Mouse (Mus musculus) embryonic fibroblast, embryonic 13.5 days (primary cell): ENCODE results near the gene Ipo13. TPM values are rescaled to one million over a fixed set of nuclear protein-coding genes. Genes with fewer than 3 reads are reported as not detected.

Source experiments
- H3K27ac ChIP-seq: 2 replicates; pipeline ENCODE4 v1.5.1; 2012; ENCODE audit warnings: low read length, control low read depth, inconsistent platforms; ENCODE audit not compliant: insufficient read depth
- H3K4me1 ChIP-seq: 2 replicates; pipeline ENCODE4 v1.6.1; 2011; ENCODE audit warnings: low read length; ENCODE audit not compliant: control insufficient read depth, insufficient read depth
- H3K4me3 ChIP-seq: 2 replicates; pipeline ENCODE4 v1.5.1; 2011; ENCODE audit warnings: mild to moderate bottlenecking, control low read depth, low read length; ENCODE audit not compliant: insufficient read depth
- CTCF ChIP-seq: IDR thresholded peaks from 2 replicates; pipeline ENCODE4 v1.5.1; 2011; ENCODE audit warnings: mild to moderate bottlenecking, control low read depth, low read length, moderate library complexity, borderline replicate concordance; ENCODE audit not compliant: insufficient read depth
- POLR2A ChIP-seq: IDR thresholded peaks from 2 replicates; pipeline ENCODE4 v1.6.1; 2011; ENCODE audit warnings: low read depth, mild to moderate bottlenecking, control low read depth, low read length, moderate library complexity
- polyA plus RNA-seq: library from polyadenylated mRNA; stranded (reverse); fragments of >200 nt; gene quantifications from 2 replicates; pipeline ENCODE4 v1.2.4, GENCODE M21; 2011; ENCODE audit warnings: low read depth; ENCODE audit not compliant: missing spikeins, insufficient read length

Gene Ipo13
- polyA plus RNA-seq, 1 experiment: 44.3 TPM

- Histone ChIP-seq H3K27ac (no peak overlapping the region), H3K4me3 (no peak overlapping the region), H3K4me1 (peaks cover 4% of the 10 kb centered on the region)
- TF ChIP-seq POLR2A (no peak), CTCF (no peak)
Measured at GRCm38 (mm10) chr4:117869317-117869716, 45.5 kb downstream of the Ipo13 start.

DNA sequence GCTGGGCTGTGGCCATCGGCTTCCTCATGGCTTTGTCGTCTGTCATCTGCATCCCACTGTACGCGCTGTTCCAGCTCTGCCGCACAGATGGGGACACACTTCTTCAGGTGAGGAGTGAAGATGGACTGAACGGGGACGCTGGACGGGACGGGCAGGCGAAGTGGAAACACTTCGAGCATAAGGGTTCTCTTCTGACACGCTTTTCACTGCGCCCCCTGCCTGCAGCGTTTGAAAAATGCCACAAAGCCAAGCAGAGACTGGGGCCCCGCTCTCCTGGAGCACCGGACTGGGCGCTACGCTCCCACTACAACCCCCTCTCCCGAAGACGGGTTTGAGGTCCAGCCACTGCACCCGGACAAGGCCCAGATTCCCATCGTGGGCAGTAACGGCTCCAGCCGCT lies 47.0 kb downstream of the Ipo13 start:
- Histone ChIP-seq H3K4me1 (peaks cover 4% of the 10 kb centered on the region), H3K4me3 (no peak overlapping the region), H3K27ac (no peak overlapping the region)
- no peak for TF ChIP-seq POLR2A
- TF ChIP-seq CTCF: peak; percentile 36; the same call in 1 of the 2 replicates

DNA sequence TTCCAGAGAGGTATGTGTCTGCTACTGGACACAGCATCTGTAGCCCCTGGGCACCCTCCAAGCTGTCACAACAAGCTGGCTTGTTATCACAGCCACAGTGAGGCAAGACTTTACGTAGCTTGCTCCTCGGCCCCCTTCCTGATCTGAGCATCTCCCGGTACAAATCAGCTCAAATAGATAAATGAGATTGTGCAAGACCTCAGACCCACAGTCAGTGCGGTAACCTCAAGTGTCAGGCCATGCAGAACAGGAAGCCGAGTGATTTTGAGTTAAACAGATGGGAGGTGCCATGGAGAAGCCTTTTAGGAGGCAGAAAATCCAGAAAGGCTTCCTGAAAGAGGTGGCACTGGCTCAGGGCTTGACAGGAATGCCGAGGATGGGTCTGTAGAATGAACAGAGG lies 47.8 kb downstream of the Ipo13 start:
- H3K4me1 ChIP-seq: peaks cover 4% of the 10 kb centered on the region
- TF ChIP-seq CTCF (no peak), POLR2A (no peak)
- H3K4me3 ChIP-seq: no peak overlapping the region
- no peak overlapping the region for H3K27ac ChIP-seq

DNA sequence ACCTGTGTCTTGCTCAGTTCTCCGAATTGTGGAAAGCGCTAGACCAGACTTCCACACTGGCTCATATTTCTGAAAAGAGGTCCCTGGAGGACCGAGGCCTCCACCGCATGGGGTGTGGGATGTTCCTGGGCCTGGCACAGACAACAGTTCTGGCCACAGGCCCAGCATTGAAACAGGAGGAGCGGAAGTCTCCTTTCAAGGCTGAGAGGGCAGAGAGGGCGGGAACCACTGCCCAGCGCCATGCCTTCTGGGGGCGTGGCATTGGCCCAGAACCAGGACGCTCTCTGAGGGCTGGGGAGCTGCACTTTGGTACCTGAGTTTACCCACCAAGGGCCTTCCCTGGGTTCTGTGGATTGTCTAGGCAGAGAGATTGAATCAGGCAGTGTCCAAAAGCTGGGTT lies 48.7 kb downstream of the Ipo13 start:
- no peak for TF ChIP-seq POLR2A
- no peak for TF ChIP-seq CTCF
- H3K4me1 ChIP-seq: peaks cover 4% of the 10 kb centered on the region
- no peak overlapping the region for H3K27ac ChIP-seq
- H3K4me3 ChIP-seq: no peak overlapping the region

DNA sequence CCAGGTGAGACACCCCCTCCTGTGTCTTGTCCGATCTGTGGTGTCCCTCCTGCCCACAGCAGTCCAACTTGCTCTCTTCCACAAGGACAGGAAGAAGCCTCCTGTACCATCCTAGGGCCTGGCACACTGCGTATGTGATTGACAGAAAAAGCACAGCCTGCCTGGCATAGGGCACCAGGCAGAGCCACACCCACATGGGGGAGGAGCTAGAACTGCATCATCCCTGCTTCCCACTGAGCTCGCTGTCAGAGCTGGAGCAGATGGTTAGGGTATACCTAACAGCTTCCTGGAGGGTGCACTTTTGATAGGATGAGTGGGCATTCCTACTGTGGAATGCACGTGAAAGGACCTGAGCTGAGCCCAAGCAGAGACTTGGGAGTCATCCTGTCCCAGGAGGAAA lies 52.0 kb downstream of the Ipo13 start:
- Histone ChIP-seq H3K27ac (no peak overlapping the region), H3K4me1 (peaks cover 4% of the 10 kb centered on the region), H3K4me3 (no peak overlapping the region)
- TF ChIP-seq POLR2A: no peak
- TF ChIP-seq CTCF: no peak

GRCm38 (mm10) chr4:117860570-117860969 lies 54.2 kb downstream of the Ipo13 start:
- no peak overlapping the region for H3K4me3 ChIP-seq
- no peak overlapping the region for H3K27ac ChIP-seq
- H3K4me1 ChIP-seq: no peaks in the 10 kb centered on the region
- TF ChIP-seq CTCF: no peak

DNA sequence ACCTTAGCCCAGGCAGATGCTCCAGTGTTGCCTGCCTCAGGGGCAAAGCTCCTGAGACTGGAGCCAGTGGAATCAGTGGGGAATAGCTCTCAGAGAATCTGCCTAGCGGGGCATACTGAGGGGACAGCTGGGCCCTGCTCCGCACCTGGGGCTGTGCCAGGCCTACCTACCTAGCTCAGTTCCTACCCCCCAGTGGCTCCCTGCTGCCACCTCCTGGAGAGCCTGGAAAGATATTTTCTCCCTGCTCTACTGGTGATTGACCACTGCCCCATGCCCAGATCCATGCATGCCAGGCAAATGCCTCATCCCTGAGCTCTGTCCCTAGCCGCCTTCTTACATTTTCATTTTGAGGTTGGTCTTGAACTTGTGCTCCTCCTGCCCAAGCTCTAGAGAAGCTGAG lies 56.0 kb downstream of the Ipo13 start:
- no peak overlapping the region for H3K27ac ChIP-seq
- 0 out of 2 replicates have a peak, but pooled peaks have one; percentile 15 for TF ChIP-seq CTCF
- no peak for TF ChIP-seq POLR2A
- no peaks in the 10 kb centered on the region for H3K4me1 ChIP-seq
- H3K4me3 ChIP-seq: no peak overlapping the region

DNA sequence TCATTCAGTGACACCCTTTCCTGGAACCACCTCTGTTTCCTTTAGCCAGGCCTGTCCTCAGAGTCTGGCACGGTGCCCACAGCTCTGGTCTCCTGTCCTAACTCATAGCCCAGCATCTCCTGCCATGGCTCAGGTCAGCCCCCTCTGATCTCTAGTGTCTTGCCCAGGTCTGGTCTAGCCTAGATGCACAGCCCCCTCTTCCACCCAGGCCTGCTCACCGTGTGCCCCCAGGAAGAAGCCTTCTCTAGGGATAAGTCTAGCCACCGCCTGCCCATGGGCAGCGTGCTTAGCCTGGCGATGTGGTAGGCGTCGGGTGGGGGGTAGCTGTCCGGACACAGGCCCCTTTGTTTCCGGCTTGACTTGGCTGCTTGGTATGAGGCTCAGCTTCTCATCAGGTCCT lies 59.7 kb downstream of the Ipo13 start:
- no peak overlapping the region for H3K27ac ChIP-seq
- no peaks in the 10 kb centered on the region for H3K4me1 ChIP-seq
- H3K4me3 ChIP-seq: no peak overlapping the region
- TF ChIP-seq CTCF (no peak), POLR2A (no peak)

- no peaks in the 10 kb centered on the region for H3K4me1 ChIP-seq
- H3K4me3 ChIP-seq: no peak overlapping the region
- no peak overlapping the region for H3K27ac ChIP-seq
- TF ChIP-seq CTCF (no peak), POLR2A (no peak)
Measured at GRCm38 (mm10) chr4:117852152-117852868, 62.5 kb downstream of the Ipo13 start.

DNA sequence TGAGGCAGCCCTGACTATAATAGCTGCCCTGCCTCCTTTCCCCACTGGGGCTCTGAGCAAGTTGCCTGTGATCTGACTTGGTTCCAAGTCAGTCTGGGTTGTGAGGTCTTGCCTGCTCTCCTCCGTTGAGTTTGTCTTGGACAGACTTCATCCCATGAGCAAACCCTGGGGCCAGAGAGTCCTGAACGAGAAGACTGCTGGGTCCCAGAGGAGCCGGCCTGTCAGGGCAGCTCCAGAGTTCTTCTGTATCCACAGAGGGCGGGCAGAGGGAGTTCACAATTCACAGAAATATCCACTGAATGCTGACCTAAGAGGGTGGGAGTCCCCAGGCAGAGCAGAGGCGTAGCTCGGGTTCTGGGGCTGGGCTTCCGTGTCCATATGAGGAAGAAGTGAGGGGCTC lies 63.9 kb downstream of the Ipo13 start:
- no peaks in the 10 kb centered on the region for H3K4me1 ChIP-seq
- no peak overlapping the region for H3K27ac ChIP-seq
- no peak overlapping the region for H3K4me3 ChIP-seq
- no peak for TF ChIP-seq CTCF
- TF ChIP-seq POLR2A: no peak
